Mouse (Mus musculus) heart, postnatal 0 days (tissue): Measurements from ENCODE around the gene Nt5dc3. TPM values are rescaled to one million over a fixed set of nuclear protein-coding genes. Genes with fewer than 3 reads are reported as not detected.

Experiments
- ATAC-seq: fragments of 200-750 bp; cut with Nextera tagmentation; 2 replicates; pipeline ENCODE4 v1.8.0; 2017; ENCODE audit warnings: low read depth, moderate number of reproducible peaks, moderate library complexity; ENCODE audit not compliant: insufficient read depth
- DNase-seq: peaks from one replicate; pipeline ENCODE4 v3.0.0-alpha.2; 2016; ENCODE audit warnings: low spot score
- H3K27ac ChIP-seq: fragments of 300-500 bp; sonication (generic); 2 replicates; pipeline ENCODE4 v1.5.1; 2014; ENCODE audit warnings: low read depth, mild to moderate bottlenecking
- H3K27me3 ChIP-seq: fragments of 300-500 bp; sonication (generic); 2 replicates; pipeline ENCODE4 v1.6.1; 2014; ENCODE audit warnings: low read length, mixed read lengths; ENCODE audit not compliant: control insufficient read depth, insufficient read depth
- H3K36me3 ChIP-seq: fragments of 300-500 bp; sonication (generic); replicated peaks from 2 replicates; pipeline ENCODE4 v1.6.1; 2014; ENCODE audit warnings: low read length, mixed read lengths; ENCODE audit not compliant: control insufficient read depth, insufficient read depth
- H3K4me1 ChIP-seq: fragments of 300-500 bp; sonication (generic); 2 replicates; pipeline ENCODE4 v1.6.1; 2014; ENCODE audit warnings: antibody characterized with exemption; ENCODE audit not compliant: control insufficient read depth, insufficient read depth
- H3K4me2 ChIP-seq: fragments of 300-500 bp; sonication (generic); 2 replicates; pipeline ENCODE4 v1.6.1; 2014; ENCODE audit warnings: low read depth, mild to moderate bottlenecking, low read length, moderate library complexity
- H3K4me3 ChIP-seq: fragments of 300-500 bp; sonication (generic); 2 replicates; pipeline ENCODE4 v1.5.1; 2014; ENCODE audit warnings: low read depth, low read length
- H3K9ac ChIP-seq: fragments of 300-500 bp; sonication (generic); replicated peaks from 2 replicates; pipeline ENCODE4 v1.6.1; 2014; ENCODE audit warnings: low read depth, low read length, mixed read lengths
- H3K9me3 ChIP-seq: fragments of 300-500 bp; sonication (generic); replicated peaks from 2 replicates; pipeline ENCODE4 v1.6.1; 2016; ENCODE audit warnings: low read length; ENCODE audit not compliant: control insufficient read depth
- CTCF ChIP-seq: IDR thresholded peaks from 2 replicates; pipeline ENCODE4 v1.5.1; 2016; ENCODE audit warnings: antibody characterized with exemption, control low read depth, low read depth
- EP300 ChIP-seq: IDR thresholded peaks from 2 replicates; pipeline ENCODE4 v1.6.1; 2016; ENCODE audit warnings: antibody characterized with exemption, low read depth
- WGBS: fragments of 180-500 bp; shearing (Covaris S2); extraction: QIAGEN DNeasy Blood & Tissue Kit; methylation state at CpG from one replicate; pipeline ENCODE4 v1.1.7; 2014; 5-methylcytosine and 5-hydroxymethylcytosine counted together
- polyA plus RNA-seq: library from polyadenylated mRNA; unstranded; fragments of >200 nt; fragmentation: Nextera tagmentation; extraction: Ambion mirVana; gene quantifications from 2 replicates; pipeline ENCODE4 v1.2.1, GENCODE M21; 2015
- total RNA-seq: library from RNA; depleted of rRNA; stranded (reverse); fragments of >200 nt; gene quantifications from 2 replicates; pipeline ENCODE4 v1.2.3, GENCODE M21; 2014; ENCODE audit warnings: low replicate concordance

Gene Nt5dc3
- total and polyA plus RNA-seq, 2 experiments from 2014 or later: 4.2 to 22.4 TPM

DNA sequence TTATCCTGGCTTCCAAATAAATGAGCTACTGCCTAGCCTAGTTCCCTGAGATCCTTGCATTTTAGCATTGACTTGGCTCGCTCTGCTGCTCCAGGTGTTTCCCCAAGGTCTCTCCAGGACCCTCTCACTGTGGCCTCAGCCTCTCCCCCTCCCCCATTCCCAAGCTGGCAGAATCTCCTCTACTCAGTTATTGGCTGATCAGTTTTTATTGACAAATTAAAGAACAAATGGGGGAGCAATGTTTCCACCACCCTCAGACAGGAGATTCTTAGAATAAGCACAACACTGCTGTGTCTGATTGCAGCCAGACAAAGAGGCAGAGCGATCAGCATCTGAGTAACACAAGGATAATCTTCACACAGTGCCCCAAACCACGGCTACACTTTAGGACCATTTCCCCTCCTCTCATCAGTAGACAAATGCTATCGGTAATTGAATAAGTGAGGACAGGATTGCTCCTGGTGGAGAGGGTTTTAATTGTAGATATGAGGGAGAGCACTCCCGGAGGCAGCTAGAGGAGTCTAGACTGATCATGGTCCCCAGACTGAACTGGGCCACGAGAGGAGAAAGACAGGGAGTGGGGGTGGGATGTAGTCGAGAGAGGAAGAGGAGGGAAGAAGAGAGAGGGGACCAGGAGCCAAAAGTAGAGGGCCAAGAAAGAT lies 17.0 kb upstream of the Nt5dc3 start:
- no peak overlapping the region for H3K9ac ChIP-seq
- DNase-seq (no peak), ATAC-seq (no peak)
- H3K9me3 ChIP-seq: no peaks in the 10 kb centered on the region
- no peak overlapping the region for H3K27ac ChIP-seq
- H3K36me3 ChIP-seq: no peaks in the 10 kb centered on the region
- no peaks in the 10 kb centered on the region for H3K27me3 ChIP-seq
- no peak overlapping the region for H3K4me3 ChIP-seq
- no peaks in the 10 kb centered on the region for H3K4me1 ChIP-seq
- WGBS: 43% methylated on average over 7 of the region's 7 CpGs
- H3K4me2 ChIP-seq: no peak overlapping the region
- no peak for TF ChIP-seq EP300
- no peak for TF ChIP-seq CTCF

DNA sequence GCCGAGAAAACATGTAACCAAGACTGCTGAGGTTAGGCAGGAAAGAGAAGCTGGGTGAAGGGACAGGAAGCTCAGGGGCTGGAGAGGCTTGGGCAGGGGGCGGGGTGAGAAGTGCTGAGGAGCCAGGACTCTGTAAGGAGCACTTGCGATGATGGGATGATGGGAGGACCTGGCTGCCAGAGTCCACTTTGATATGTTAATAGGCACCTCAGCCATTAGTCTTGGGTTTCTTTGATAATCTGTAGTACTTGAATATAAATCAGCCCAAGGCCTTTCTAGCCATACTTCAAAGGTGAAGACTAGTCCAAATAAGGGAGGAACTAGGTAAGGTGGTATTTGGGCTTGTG lies 16.4 kb upstream of the Nt5dc3 start:
- WGBS: 60% methylated on average over 3 of the region's 3 CpGs
- DNase-seq (no peak), ATAC-seq (no peak)
- Histone ChIP-seq H3K4me1 (no peaks in the 10 kb centered on the region), H3K9ac (no peak overlapping the region), H3K36me3 (no peaks in the 10 kb centered on the region), H3K4me3 (no peak overlapping the region), H3K27me3 (no peaks in the 10 kb centered on the region), H3K27ac (no peak overlapping the region), H3K9me3 (no peaks in the 10 kb centered on the region), H3K4me2 (no peak overlapping the region)
- TF ChIP-seq EP300: no peak
- no peak for TF ChIP-seq CTCF

DNA sequence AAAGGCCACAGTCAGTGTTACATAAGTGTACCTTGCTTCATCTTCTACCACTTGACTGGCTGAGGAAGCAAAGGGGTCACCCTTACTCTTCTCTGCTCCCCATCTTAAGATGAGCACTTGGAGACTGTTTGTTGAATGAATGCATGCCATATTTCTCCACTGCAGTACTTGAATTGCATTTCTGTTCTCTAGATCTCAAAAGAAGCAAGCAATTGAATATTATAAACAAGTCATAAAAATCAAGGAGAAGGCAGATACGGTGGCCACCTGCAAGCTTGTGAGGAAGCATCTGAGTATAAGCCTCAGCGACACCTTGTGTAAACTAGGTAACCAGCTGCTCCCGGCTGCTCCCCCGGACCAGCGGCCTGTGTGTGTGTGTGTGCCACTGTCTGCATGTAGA lies 15.1 kb upstream of the Nt5dc3 start, which contains the start of gene Gm49358:
Gm49358 (plus strand) TSS at position 301 of the 400 bp plus-strand sequence.
- Histone ChIP-seq H3K9ac (no peak within 1 kb of the TSS), H3K27me3 (no peaks in the 10 kb centered on the region), H3K36me3 (no peaks in the 10 kb centered on the region), H3K4me2 (no peak within 1 kb of the TSS), H3K4me1 (no peaks in the 10 kb centered on the region), H3K27ac (no peak within 1 kb of the TSS), H3K9me3 (no peaks in the 10 kb centered on the region), H3K4me3 (no peak within 1 kb of the TSS)
- ATAC-seq (no peak), DNase-seq (no peak)
- TF ChIP-seq CTCF (no peak), EP300 (no peak)
- WGBS: 91% methylated on average over 5 of the region's 5 CpGs

DNA sequence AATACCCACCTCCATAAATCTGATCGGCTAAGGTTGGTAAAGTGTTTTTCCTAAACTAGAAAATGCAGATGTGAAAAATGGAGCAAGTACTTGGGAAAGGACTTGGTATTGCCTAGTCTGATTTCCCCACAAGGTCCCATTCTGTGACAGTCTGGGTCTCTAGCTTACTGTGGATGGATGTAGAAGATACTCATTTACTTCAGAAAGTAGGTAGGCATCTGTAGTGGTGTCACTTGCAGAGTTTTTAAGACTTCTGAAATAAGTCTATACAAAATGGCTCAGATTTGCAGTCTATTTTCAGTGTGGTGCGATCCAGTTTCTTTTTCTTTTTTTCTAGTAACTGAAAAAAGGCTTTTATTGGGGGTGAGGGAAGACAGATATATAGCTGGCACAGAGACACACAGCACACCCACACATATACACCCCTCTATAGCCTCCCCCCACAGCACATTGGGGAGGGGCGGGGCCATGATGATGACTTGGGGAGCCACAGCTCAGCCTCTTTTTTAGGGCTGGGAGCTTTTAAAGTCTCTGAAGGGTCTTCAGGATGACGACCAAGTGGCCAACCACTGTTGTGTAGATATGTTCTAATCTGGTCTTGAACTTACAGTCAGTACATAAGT lies 13.3 kb upstream of the Nt5dc3 start:
- H3K4me1 ChIP-seq: no peaks in the 10 kb centered on the region
- H3K4me2 ChIP-seq: no peak overlapping the region
- DNase-seq: no peak
- 80% methylated on average over 4 of the region's 4 CpGs for WGBS
- H3K9me3 ChIP-seq: no peaks in the 10 kb centered on the region
- no peaks in the 10 kb centered on the region for H3K36me3 ChIP-seq
- no peak for ATAC-seq
- no peak for TF ChIP-seq EP300
- TF ChIP-seq CTCF: no peak
- no peaks in the 10 kb centered on the region for H3K27me3 ChIP-seq
- H3K9ac ChIP-seq: no peak overlapping the region
- no peak overlapping the region for H3K4me3 ChIP-seq
- H3K27ac ChIP-seq: no peak overlapping the region

DNA sequence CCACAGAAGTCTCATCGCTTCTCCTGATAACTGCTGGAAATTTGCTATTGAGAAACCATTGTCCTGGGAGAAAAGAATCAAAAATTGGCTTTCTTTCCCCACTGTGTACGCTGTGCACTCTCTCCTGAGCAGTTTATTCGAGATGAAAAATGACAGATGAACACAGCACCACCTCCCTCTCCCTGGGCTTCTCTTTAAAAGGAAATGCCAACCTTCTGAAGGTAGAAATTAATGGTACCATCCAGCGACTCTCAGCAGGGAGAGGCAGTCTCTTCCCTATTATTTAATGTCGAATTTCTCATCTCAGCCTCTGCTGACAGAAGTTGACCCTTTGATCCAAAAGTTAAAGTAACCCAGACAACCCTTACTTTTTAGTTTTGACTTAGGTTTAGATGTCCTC lies 9.6 kb upstream of the Nt5dc3 start:
- DNase-seq: no peak
- H3K9ac ChIP-seq: no peak overlapping the region
- no peaks in the 10 kb centered on the region for H3K4me1 ChIP-seq
- no peaks in the 10 kb centered on the region for H3K36me3 ChIP-seq
- no peak for TF ChIP-seq EP300
- no peak overlapping the region for H3K4me2 ChIP-seq
- no peaks in the 10 kb centered on the region for H3K9me3 ChIP-seq
- ATAC-seq: no peak
- WGBS: 70% methylated on average over 5 of the region's 5 CpGs
- H3K27me3 ChIP-seq: no peaks in the 10 kb centered on the region
- no peak overlapping the region for H3K4me3 ChIP-seq
- no peak overlapping the region for H3K27ac ChIP-seq

DNA sequence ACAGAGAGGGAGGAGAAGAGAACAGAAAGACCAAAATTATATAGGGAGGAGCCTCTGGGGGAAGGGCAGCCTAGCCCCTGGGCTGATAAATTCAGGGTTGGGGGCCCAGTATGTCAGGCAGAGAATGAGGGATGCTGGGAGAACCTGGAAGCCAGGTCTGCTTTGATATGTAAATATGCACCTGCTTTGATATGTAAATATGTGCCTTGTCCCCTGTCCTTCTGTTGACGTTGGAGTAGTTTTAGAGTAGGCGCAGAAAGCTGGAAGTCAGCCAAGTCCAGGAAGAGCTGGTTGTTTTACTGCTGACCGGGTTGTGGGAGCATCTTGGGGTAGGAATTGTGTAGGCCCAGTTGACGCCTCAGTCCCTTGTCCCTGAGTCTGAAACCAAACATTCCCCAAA lies 9.0 kb upstream of the Nt5dc3 start:
- Histone ChIP-seq H3K9ac (no peak overlapping the region), H3K4me1 (no peaks in the 10 kb centered on the region), H3K27ac (no peak overlapping the region), H3K27me3 (no peaks in the 10 kb centered on the region), H3K36me3 (no peaks in the 10 kb centered on the region), H3K4me2 (no peak overlapping the region), H3K4me3 (no peak overlapping the region), H3K9me3 (no peaks in the 10 kb centered on the region)
- DNase-seq (no peak), ATAC-seq (no peak)
- 30% methylated on average over 4 of the region's 4 CpGs for WGBS
- no peak for TF ChIP-seq EP300
- no peak for TF ChIP-seq CTCF
